Comparison of ENCODE assay signal across 8 mouse cellular contexts in genomic region chr7:116038024-116038423, GRCm38 (mm10). TPM values are rescaled to one million over a fixed set of nuclear protein-coding genes. Genes with fewer than 3 reads are reported as not detected.
DNase-seq lines count a peak whose midpoint lies in the region; ATAC-seq lines count a peak whose summit lies in the region.

No protein-coding gene starts in this region.

- DNase-seq in heart, embryonic 10.5 days (ENCODE audit: low spot score): no peak
- no peak for DNase-seq in heart, adult 8-10 months (ENCODE audit: low spot score)
- DNase-seq in embryonic facial prominence, embryonic 10.5 days (ENCODE audit: low spot score): peak; percentile 39
- peak; percentile 18 for DNase-seq in hindlimb bud, embryonic 11.5 days (ENCODE audit: extremely low spot score, low read depth, low spot score)
- DNase-seq in midbrain, embryonic 14.5 days: no peak
- DNase-seq in urinary bladder, postnatal 10 days (ENCODE audit: low spot score): no peak
- no peak for DNase-seq in layer of hippocampus, adult 18-20 months (ENCODE audit: low spot score in 2 of 2)
- DNase-seq in spleen, adult 18-20 months: no peak

- 2% methylated on average over 13 of the region's 13 CpGs for WGBS in heart, embryonic 10.5 days
- WGBS in embryonic facial prominence, embryonic 10.5 days: 1% methylated on average over 13 of the region's 13 CpGs
- 3% methylated on average over 13 of the region's 13 CpGs for WGBS in midbrain, embryonic 14.5 days

- peak overlapping the region; percentile 99 for H3K4me2 ChIP-seq in midbrain, embryonic 14.5 days (ENCODE audit: low read length)

- H3K9me3 ChIP-seq in heart, embryonic 10.5 days: no peaks in the 10 kb centered on the region
- H3K9me3 ChIP-seq in embryonic facial prominence, embryonic 10.5 days: no peaks in the 10 kb centered on the region
- no peaks in the 10 kb centered on the region for H3K9me3 ChIP-seq in midbrain, embryonic 14.5 days (ENCODE audit: control insufficient read depth, low read length)

- H3K4me1 ChIP-seq in heart, embryonic 10.5 days: peaks cover 37% of the 10 kb centered on the region
- H3K4me1 ChIP-seq in embryonic facial prominence, embryonic 10.5 days: peaks cover 50% of the 10 kb centered on the region
- peaks cover 22% of the 10 kb centered on the region for H3K4me1 ChIP-seq in midbrain, embryonic 14.5 days (ENCODE audit: control insufficient read depth, insufficient read depth, low read length)

- H3K27ac ChIP-seq in heart, embryonic 10.5 days: no peak overlapping the region
- no peak overlapping the region for H3K27ac ChIP-seq in embryonic facial prominence, embryonic 10.5 days (replicated peaks)
- H3K27ac ChIP-seq in midbrain, embryonic 14.5 days (replicated peaks; ENCODE audit: low read depth, low read length): no peak overlapping the region

- peak overlapping the region; percentile 72 for H3K4me3 ChIP-seq in heart, embryonic 10.5 days
- peak overlapping the region; percentile 65 for H3K4me3 ChIP-seq in embryonic facial prominence, embryonic 10.5 days
- peak overlapping the region; percentile 50; the same call in 1 of the 2 replicates for H3K4me3 ChIP-seq in midbrain, embryonic 14.5 days (replicated peaks; ENCODE audit: low read depth, low read length)

- no peak overlapping the region for H3K9ac ChIP-seq in midbrain, embryonic 14.5 days (replicated peaks; ENCODE audit: low read length)

- H3K36me3 ChIP-seq in heart, embryonic 10.5 days: no peaks in the 10 kb centered on the region
- no peaks in the 10 kb centered on the region for H3K36me3 ChIP-seq in embryonic facial prominence, embryonic 10.5 days (replicated peaks)
- no peaks in the 10 kb centered on the region for H3K36me3 ChIP-seq in midbrain, embryonic 14.5 days (ENCODE audit: control insufficient read depth, insufficient read depth, low read length)

- no peak for ATAC-seq in midbrain, embryonic 14.5 days (ENCODE audit: low FRiP score, low TSS enrichment)

- peaks cover 68% of the 10 kb centered on the region for H3K27me3 ChIP-seq in heart, embryonic 10.5 days (ENCODE audit: insufficient read depth, poor library complexity, severe bottlenecking)
- H3K27me3 ChIP-seq in embryonic facial prominence, embryonic 10.5 days (replicated peaks; ENCODE audit: low read depth, poor library complexity, severe bottlenecking): peaks cover 75% of the 10 kb centered on the region
- peaks cover 47% of the 10 kb centered on the region for H3K27me3 ChIP-seq in midbrain, embryonic 14.5 days (ENCODE audit: control insufficient read depth, insufficient read depth, low read length)

RNA-seq across cellular contexts. Expression of gene Sox6, which starts 0.6 kb away (rescaled TPM):
- 30.9 and 32.7 TPM in 2 replicates for polyA plus RNA-seq in heart, embryonic 10.5 days (2016; fragmentation: Nextera tagmentation; extraction: Ambion mirVana)
- total RNA-seq in heart, adult 8-10 months (2022): 10 to 100 TPM; 21.3 to 32.2 (median 26.4) TPM
- 22.7 and 25.5 TPM in 2 replicates for polyA plus RNA-seq in embryonic facial prominence, embryonic 10.5 days (2016; fragmentation: Nextera tagmentation; extraction: Ambion mirVana)
- polyA plus RNA-seq in midbrain, embryonic 14.5 days (2014; fragmentation: Nextera tagmentation; extraction: Ambion mirVana): 45.7 and 52.1 TPM in 2 replicates
- 10 to 100 TPM; 21.1 to 26.5 TPM for total RNA-seq in layer of hippocampus, adult 18-20 months (2021)

RNA-seq across cellular contexts. Expression of gene 1110004F10Rik, which starts 1.2 kb away (rescaled TPM):
- polyA plus RNA-seq in heart, embryonic 10.5 days (2016; fragmentation: Nextera tagmentation; extraction: Ambion mirVana): 208 and 252 TPM in 2 replicates
- total RNA-seq in heart, adult 8-10 months (2022): 10 to 100 TPM; 46.4 to 58.6 (median 54.4) TPM
- polyA plus RNA-seq in embryonic facial prominence, embryonic 10.5 days (2016; fragmentation: Nextera tagmentation; extraction: Ambion mirVana): 339 and 344 TPM in 2 replicates
- 342 and 379 TPM in 2 replicates for polyA plus RNA-seq in midbrain, embryonic 14.5 days (2014; fragmentation: Nextera tagmentation; extraction: Ambion mirVana)
- 100 to 1,000 TPM; 102 to 104 TPM for total RNA-seq in layer of hippocampus, adult 18-20 months (2021)

RNA-seq across cellular contexts. Expression of gene Gm4353, which starts 46.4 kb away (rescaled TPM):
- polyA plus RNA-seq in heart, embryonic 10.5 days (2016; fragmentation: Nextera tagmentation; extraction: Ambion mirVana): 0.55 and 0.85 TPM in 2 replicates
- 1 to 10 TPM in 2 of 4 experiments, under 1 TPM in 2; 0.57 to 1.3 (median 0.98) TPM for total RNA-seq in heart, adult 8-10 months (2022)
- polyA plus RNA-seq in embryonic facial prominence, embryonic 10.5 days (2016; fragmentation: Nextera tagmentation; extraction: Ambion mirVana): 1.3 and 1.4 TPM in 2 replicates
- 0.45 and 1.3 TPM in 2 replicates for polyA plus RNA-seq in midbrain, embryonic 14.5 days (2014; fragmentation: Nextera tagmentation; extraction: Ambion mirVana)
- 1 to 10 TPM; 3.1 to 3.3 TPM for total RNA-seq in layer of hippocampus, adult 18-20 months (2021)

Comparison
In these comparisons a context has a peak if more than half of its experiments do, and no peak if none do; other contexts are left out.
1. DNase-seq: peak in embryonic facial prominence, embryonic 10.5 days (single experiment) and hindlimb bud, embryonic 11.5 days (single experiment); none in heart, embryonic 10.5 days (single experiment), heart, adult 8-10 months (single experiment), midbrain, embryonic 14.5 days (single experiment), urinary bladder, postnatal 10 days (single experiment), layer of hippocampus, adult 18-20 months (0 of 2) and spleen, adult 18-20 months (0 of 2).
2. Peak in every context shown above with its lines, with median percentiles within 50 percentile points of each other: H3K4me3 ChIP-seq.